Mouse (Mus musculus) heart, adult 2 months (tissue): Measurements from ENCODE around the gene Clip2.

ENCODE experiments used
- CTCF ChIP-seq: fragments of 200-600 bp; IDR thresholded peaks from 2 replicates; pipeline ENCODE4 v1.8.1; 2022; ENCODE audit warnings: antibody characterized with exemption, mild to moderate bottlenecking, moderate library complexity
- EP300 ChIP-seq: fragments of 200-500 bp; IDR thresholded peaks from 2 replicates; pipeline ENCODE4 v1.6.1; 2011; ENCODE audit warnings: low read depth, low read length, control low read depth; ENCODE audit not compliant: insufficient read depth
- POLR2A ChIP-seq: fragments of 200-500 bp; IDR thresholded peaks from 2 replicates; pipeline ENCODE4 v1.6.1; 2011; ENCODE audit warnings: mild to moderate bottlenecking, low read depth, low read length, control low read depth; ENCODE audit not compliant: insufficient read depth

- TF ChIP-seq POLR2A, result no peak
- TF ChIP-seq CTCF, result no peak
- TF ChIP-seq EP300, result no peak
Measured at GRCm38 (mm10) chr5:134592026-134592581, 39.9 kb upstream of the Clip2 start.
